Mouse (Mus musculus): ENCODE measurements around the gene Klhl20. TPM values are rescaled to one million over a fixed set of nuclear protein-coding genes. Genes with fewer than 3 reads are reported as not detected.
A peak's percentile ranks its signal among the peaks of the same experiment; 100 is the strongest.

Klhl20 gene
- polyA plus RNA-seq, 1 experiment from 2014 or later, result 21.2 TPM

GRCm38 (mm10) chr1:161140026-161140762, 8.9 kb upstream of the Klhl20 start:
- H3K4me3 ChIP-seq, result no peak overlapping the region
- 0 out of 2 replicates have a peak, but pooled peaks cover 3% of the 10 kb centered on the region for H3K27me3 ChIP-seq
- H3K36me3 ChIP-seq, result no peaks in the 10 kb centered on the region
- WGBS, result 81% methylated on average over 9 of the region's 9 CpGs
- no peak for ATAC-seq (ENCODE audit: low FRiP score)
- peaks cover 6% of the 10 kb centered on the region; the same call in 1 of the 2 replicates for H3K4me1 ChIP-seq
- H3K4me2 ChIP-seq (replicated peaks), result no peak overlapping the region
- no peak overlapping the region for H3K9ac ChIP-seq
- H3K27ac ChIP-seq, result no peak overlapping the region
- no peaks in the 10 kb centered on the region for H3K9me3 ChIP-seq (replicated peaks)

DNA sequence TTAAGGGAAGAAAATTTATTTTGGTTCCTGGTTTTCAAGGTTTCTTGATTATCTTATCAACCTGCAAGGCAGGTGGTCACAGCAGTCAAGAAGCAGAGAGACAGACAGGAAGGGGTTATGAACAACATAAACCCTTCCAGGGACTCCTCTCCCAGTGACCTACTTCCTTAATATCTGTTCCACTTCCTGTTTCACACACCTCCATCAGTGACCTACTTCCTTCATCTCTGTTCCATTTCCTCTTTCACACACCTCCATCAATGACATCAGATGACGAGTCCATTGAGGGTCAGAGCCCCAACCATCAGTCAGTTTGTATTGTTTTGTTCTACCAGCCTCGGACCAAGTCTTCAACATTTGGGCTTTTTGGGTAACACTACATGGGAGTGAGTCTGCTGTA, 8.2 kb upstream of the Klhl20 start:
- H3K4me2 ChIP-seq (replicated peaks), result no peak overlapping the region
- H3K27me3 ChIP-seq, result 0 out of 2 replicates have a peak, but pooled peaks cover 3% of the 10 kb centered on the region
- ATAC-seq (ENCODE audit: low FRiP score), result no peak
- peaks cover 6% of the 10 kb centered on the region; the same call in 1 of the 2 replicates for H3K4me1 ChIP-seq
- H3K9ac ChIP-seq, result no peak overlapping the region
- no peak overlapping the region for H3K4me3 ChIP-seq
- H3K36me3 ChIP-seq, result no peaks in the 10 kb centered on the region
- no peaks in the 10 kb centered on the region for H3K9me3 ChIP-seq (replicated peaks)
- H3K27ac ChIP-seq, result no peak overlapping the region
- WGBS, result 87% methylated on average over 2 of the region's 2 CpGs

DNA sequence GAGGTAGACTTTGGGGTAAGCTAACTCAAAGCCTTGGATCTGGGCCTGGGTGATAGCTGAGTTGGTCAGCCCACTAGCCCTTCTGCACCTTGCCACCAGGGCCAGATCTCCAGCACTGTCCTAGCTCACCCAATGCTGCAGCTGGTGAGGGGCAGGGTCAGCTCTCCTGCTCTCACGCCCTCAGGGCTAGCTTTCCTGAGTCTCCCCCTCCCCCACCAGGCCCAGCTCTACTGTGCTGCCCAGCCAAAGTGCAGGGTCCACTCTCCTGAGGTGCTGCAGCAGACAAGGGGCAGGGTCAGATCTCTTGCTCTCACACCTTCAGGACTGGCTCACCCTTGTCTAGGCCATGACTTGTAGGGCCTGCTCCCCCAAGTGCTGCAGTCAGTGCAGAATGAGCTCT, 4.8 kb downstream of the Klhl20 start:
- H3K9me3 ChIP-seq (replicated peaks), result no peaks in the 10 kb centered on the region
- H3K4me1 ChIP-seq, result peaks cover 10% of the 10 kb centered on the region
- H3K4me2 ChIP-seq (replicated peaks), result no peak overlapping the region
- H3K27me3 ChIP-seq, result no peaks in the 10 kb centered on the region
- no peak overlapping the region for H3K4me3 ChIP-seq
- H3K9ac ChIP-seq, result no peak overlapping the region
- WGBS, result 90% methylated on average over 1 of the region's 1 CpGs
- ATAC-seq (ENCODE audit: low FRiP score), result no peak
- H3K36me3 ChIP-seq, result peaks cover 5% of the 10 kb centered on the region
- no peak overlapping the region for H3K27ac ChIP-seq

DNA sequence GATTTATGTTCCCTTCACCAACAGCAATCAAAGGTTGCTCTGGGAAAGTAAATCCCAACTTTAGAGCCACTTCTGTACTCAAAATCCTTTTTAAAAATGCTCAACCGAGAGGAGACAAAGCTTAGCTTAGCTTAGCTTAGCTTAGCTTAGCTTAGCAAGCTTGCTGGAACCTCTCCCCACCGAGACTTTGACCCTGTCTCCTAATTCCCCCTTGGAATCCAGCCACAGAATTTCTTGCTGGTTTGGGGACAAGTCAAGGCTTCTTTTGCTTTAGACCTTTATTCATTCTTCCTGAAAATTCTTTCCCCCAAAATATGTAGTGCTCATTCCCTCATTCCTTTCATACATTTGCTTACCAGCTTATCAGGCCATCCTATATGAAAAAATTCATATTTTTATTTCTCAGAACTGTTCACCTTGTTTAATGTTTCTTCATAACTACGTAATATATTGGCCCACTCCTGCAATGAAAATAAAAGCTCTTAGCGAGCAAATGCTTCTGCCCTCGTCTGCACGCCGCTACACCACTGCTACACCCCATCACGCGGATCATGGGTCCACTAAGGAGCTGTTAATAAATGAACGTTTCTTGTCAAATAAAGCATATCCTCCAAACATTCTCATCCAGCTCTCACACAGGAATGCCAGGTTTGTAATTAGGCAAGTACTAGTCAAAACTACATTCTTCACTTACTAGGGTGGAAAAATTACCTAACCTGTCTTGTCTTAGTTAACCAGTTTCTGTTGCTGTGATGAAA, 8.5 kb downstream of the Klhl20 start:
- ATAC-seq (ENCODE audit: low FRiP score), result no peak
- WGBS, result 90% methylated on average over 10 of the region's 10 CpGs
- no peak overlapping the region for H3K9ac ChIP-seq

DNA sequence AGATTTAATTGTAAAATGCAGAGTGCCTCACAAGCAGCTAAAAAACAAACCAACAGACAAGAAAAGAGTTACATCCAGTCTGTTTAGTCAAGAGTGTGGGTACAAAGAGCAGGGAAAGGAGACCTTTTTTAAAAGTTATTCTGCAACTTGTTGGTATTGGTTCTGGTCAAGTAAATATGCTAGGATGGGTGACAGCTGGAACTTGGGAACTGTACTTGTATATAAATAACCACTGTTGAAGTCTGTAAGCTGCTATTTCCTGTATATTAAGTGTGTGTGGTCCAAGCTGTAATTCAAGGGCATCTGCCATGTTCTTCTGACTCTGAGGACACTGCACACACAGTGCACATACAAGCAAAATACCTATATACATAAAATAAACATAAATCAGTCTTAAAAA, 16.7 kb downstream of the Klhl20 start:
- no peak overlapping the region for H3K4me2 ChIP-seq (replicated peaks)
- no peak overlapping the region for H3K4me3 ChIP-seq
- no peak for ATAC-seq (ENCODE audit: low FRiP score)
- no peaks in the 10 kb centered on the region for H3K4me1 ChIP-seq
- peaks cover 2% of the 10 kb centered on the region for H3K36me3 ChIP-seq
- H3K27ac ChIP-seq, result no peak overlapping the region
- no peaks in the 10 kb centered on the region for H3K9me3 ChIP-seq (replicated peaks)
- no peak overlapping the region for H3K9ac ChIP-seq
- no peaks in the 10 kb centered on the region for H3K27me3 ChIP-seq

More for the DNA sequence above, 8.5 kb downstream of the Klhl20 start:
- peaks cover 9% of the 10 kb centered on the region; the same call in 1 of the 2 replicates for H3K36me3 ChIP-seq
- H3K9me3 ChIP-seq (replicated peaks), result no peaks in the 10 kb centered on the region
- H3K27me3 ChIP-seq, result no peaks in the 10 kb centered on the region
- no peak overlapping the region for H3K4me3 ChIP-seq
- H3K27ac ChIP-seq, result no peak overlapping the region
- H3K4me1 ChIP-seq, result no peaks in the 10 kb centered on the region
- H3K4me2 ChIP-seq (replicated peaks), result no peak overlapping the region

GRCm38 (mm10) chr1:161109216-161109615, 22.1 kb downstream of the Klhl20 start:
- H3K4me3 ChIP-seq, result no peak overlapping the region
- no peaks in the 10 kb centered on the region for H3K27me3 ChIP-seq
- WGBS, result 88% methylated on average over 8 of the region's 8 CpGs
- no peak overlapping the region for H3K27ac ChIP-seq
- H3K4me2 ChIP-seq (replicated peaks), result no peak overlapping the region
- no peak for ATAC-seq (ENCODE audit: low FRiP score)
- H3K4me1 ChIP-seq, result no peaks in the 10 kb centered on the region
- H3K36me3 ChIP-seq, result peaks cover 21% of the 10 kb centered on the region
- no peaks in the 10 kb centered on the region for H3K9me3 ChIP-seq (replicated peaks)
- H3K9ac ChIP-seq, result no peak overlapping the region

DNA sequence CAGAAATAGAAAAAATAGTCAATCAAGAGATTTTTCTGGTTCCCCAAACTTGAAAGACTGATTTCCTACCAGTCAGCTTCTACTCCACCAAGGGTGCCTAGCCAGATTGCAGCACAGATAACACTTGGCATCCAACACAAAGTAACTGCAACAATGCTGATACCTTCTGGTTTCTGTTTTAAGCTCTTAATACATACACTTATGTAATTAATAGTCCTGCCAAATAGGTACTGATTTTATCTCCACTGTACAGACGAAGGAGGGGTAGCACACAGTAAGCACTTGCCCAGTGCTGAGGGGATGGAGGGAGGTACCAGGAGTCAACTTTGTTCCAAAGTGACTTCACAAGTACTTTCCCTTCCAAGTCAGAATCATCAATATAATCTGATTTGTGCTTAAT, 27.5 kb downstream of the Klhl20 start:
- 80% methylated on average over 1 of the region's 1 CpGs for WGBS
- Histone ChIP-seq H3K27ac (no peak overlapping the region), H3K4me2 (replicated peaks) (no peak overlapping the region), H3K27me3 (no peaks in the 10 kb centered on the region), H3K4me3 (no peak overlapping the region), H3K4me1 (no peaks in the 10 kb centered on the region), H3K36me3 (peaks cover 28% of the 10 kb centered on the region), H3K9me3 (replicated peaks) (no peaks in the 10 kb centered on the region), H3K9ac (no peak overlapping the region)
- ATAC-seq (ENCODE audit: low FRiP score), result no peak

GRCm38 (mm10) chr1:161099721-161100405, 31.4 kb downstream of the Klhl20 start:
- Histone ChIP-seq H3K4me1 (no peaks in the 10 kb centered on the region), H3K4me3 (no peak overlapping the region), H3K9ac (no peak overlapping the region), H3K27ac (no peak overlapping the region), H3K27me3 (no peaks in the 10 kb centered on the region), H3K36me3 (peaks cover 37% of the 10 kb centered on the region), H3K4me2 (replicated peaks) (no peak overlapping the region), H3K9me3 (replicated peaks) (no peaks in the 10 kb centered on the region)
- ATAC-seq (ENCODE audit: low FRiP score), result no peak
- WGBS, result 97% methylated on average over 4 of the region's 4 CpGs

DNA sequence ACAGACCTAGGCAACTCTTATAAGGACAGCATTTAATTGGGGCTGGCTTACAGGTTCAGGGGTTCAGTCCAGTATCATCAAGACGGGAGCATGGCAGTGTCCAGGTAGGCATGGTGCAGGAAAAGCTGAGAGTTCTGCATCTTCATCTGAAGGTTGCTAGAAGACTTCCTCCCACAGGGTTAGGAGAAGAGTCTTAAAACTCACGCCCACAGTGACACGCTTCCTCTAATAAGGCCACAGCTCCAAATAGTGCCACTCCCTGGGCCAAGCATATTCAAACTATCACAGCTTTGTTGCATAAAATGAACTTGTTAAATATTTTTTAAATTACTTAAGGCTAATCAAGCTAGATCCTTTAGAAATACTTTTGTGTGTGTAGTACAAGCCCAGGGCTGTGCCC, 54.1 kb downstream of the Klhl20 start:
- H3K27ac ChIP-seq, result no peak overlapping the region
- H3K4me2 ChIP-seq (replicated peaks), result no peak overlapping the region
- no peak overlapping the region for H3K9ac ChIP-seq
- H3K36me3 ChIP-seq, result peaks cover 20% of the 10 kb centered on the region
- no peaks in the 10 kb centered on the region for H3K27me3 ChIP-seq
- peaks cover 19% of the 10 kb centered on the region for H3K4me1 ChIP-seq
- H3K4me3 ChIP-seq, result no peak overlapping the region
- H3K9me3 ChIP-seq (replicated peaks), result no peaks in the 10 kb centered on the region
- no peak for ATAC-seq (ENCODE audit: low FRiP score)
- 95% methylated on average over 3 of the region's 3 CpGs for WGBS

- no peak for ATAC-seq (ENCODE audit: low FRiP score)
- H3K36me3 ChIP-seq, result peaks cover 16% of the 10 kb centered on the region; the same call in 1 of the 2 replicates
- 87% methylated on average over 6 of the region's 6 CpGs for WGBS
Measured at GRCm38 (mm10) chr1:161076238-161076637, 55.1 kb downstream of the Klhl20 start.

DNA sequence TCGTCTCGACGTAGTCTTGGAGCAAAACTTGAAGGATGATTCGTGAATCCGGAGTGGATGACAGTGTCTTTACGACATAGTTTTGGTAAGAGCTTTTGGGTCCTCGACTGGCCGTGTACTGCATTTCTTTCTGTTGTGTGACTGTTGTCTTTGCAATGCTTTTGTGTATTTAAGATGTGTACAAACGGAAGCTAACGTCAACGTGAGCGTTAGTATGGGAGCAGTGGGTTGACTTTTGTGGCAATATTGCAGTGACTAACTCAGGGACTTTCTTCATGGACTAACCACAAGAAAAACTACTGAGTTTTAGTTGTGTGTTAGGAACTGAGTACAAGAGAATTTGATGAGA, 60.1 kb downstream of the Klhl20 start:
- no peak for ATAC-seq (ENCODE audit: low FRiP score)
- Histone ChIP-seq H3K9me3 (replicated peaks) (no peaks in the 10 kb centered on the region), H3K4me1 (peaks cover 36% of the 10 kb centered on the region), H3K9ac (peak overlapping the region; percentile 71), H3K27me3 (no peaks in the 10 kb centered on the region), H3K4me3 (peak overlapping the region; percentile 74), H3K36me3 (0 out of 2 replicates have a peak, but pooled peaks cover 1% of the 10 kb centered on the region), H3K27ac (peak overlapping the region; percentile 45; the same call in 1 of the 2 replicates), H3K4me2 (replicated peaks) (peak overlapping the region; percentile 74)
- under 1% methylated on average over 12 of the region's 12 CpGs for WGBS

More at GRCm38 (mm10) chr1:161076238-161076637, 55.1 kb downstream of the Klhl20 start:
- no peak overlapping the region for H3K27ac ChIP-seq
- H3K9ac ChIP-seq, result no peak overlapping the region
- H3K4me1 ChIP-seq, result peaks cover 29% of the 10 kb centered on the region
- H3K27me3 ChIP-seq, result no peaks in the 10 kb centered on the region
- H3K9me3 ChIP-seq (replicated peaks), result no peaks in the 10 kb centered on the region
- no peak overlapping the region for H3K4me2 ChIP-seq (replicated peaks)
- H3K4me3 ChIP-seq, result no peak overlapping the region
